Mouse (Mus musculus): ENCODE data around the gene Arhgap18.

Gene Arhgap18

GRCm38 (mm10) chr10:26780581-26780980 lies 27.4 kb downstream of the Arhgap18 start:
- DNase-seq, result no peak

- no peak for DNase-seq
Observed at GRCm38 (mm10) chr10:26789680-26790079, 36.5 kb downstream of the Arhgap18 start.

GRCm38 (mm10) chr10:26791810-26792209 lies 38.6 kb downstream of the Arhgap18 start:
- DNase-seq, result no peak

- no peak for DNase-seq
Observed at GRCm38 (mm10) chr10:26793013-26793412, 39.8 kb downstream of the Arhgap18 start.

- no peak for DNase-seq
Observed at GRCm38 (mm10) chr10:26796432-26797286, 43.4 kb downstream of the Arhgap18 start.

- DNase-seq, result no peak
Observed at GRCm38 (mm10) chr10:26797287-26797672, 44.1 kb downstream of the Arhgap18 start.

GRCm38 (mm10) chr10:26798752-26799411 lies 45.7 kb downstream of the Arhgap18 start:
- no peak for DNase-seq

- DNase-seq, result peak; percentile 34 to 46
Observed at GRCm38 (mm10) chr10:26799562-26800051, 46.4 kb downstream of the Arhgap18 start.

GRCm38 (mm10) chr10:26804351-26804983 lies 51.2 kb downstream of the Arhgap18 start:
- DNase-seq, result no peak

- no peak for DNase-seq
Observed at GRCm38 (mm10) chr10:26805007-26805406, 51.8 kb downstream of the Arhgap18 start.

GRCm38 (mm10) chr10:26806092-26806491 lies 52.9 kb downstream of the Arhgap18 start:
- no peak for DNase-seq

GRCm38 (mm10) chr10:26810059-26810458 lies 56.8 kb downstream of the Arhgap18 start:
- no peak for DNase-seq

- no peak for DNase-seq
Observed at GRCm38 (mm10) chr10:26810810-26811209, 57.6 kb downstream of the Arhgap18 start.

- no peak for DNase-seq
Observed at GRCm38 (mm10) chr10:26811342-26811741, 58.1 kb downstream of the Arhgap18 start.

GRCm38 (mm10) chr10:26815646-26816045 lies 62.4 kb downstream of the Arhgap18 start:
- no peak for DNase-seq

GRCm38 (mm10) chr10:26820326-26820725 lies 67.1 kb downstream of the Arhgap18 start:
- no peak for DNase-seq

- no peak for DNase-seq
Observed at GRCm38 (mm10) chr10:26820936-26821335, 67.7 kb downstream of the Arhgap18 start.

- no peak for DNase-seq
Observed at GRCm38 (mm10) chr10:26823997-26824396, 70.8 kb downstream of the Arhgap18 start.

- DNase-seq, result no peak
Observed at GRCm38 (mm10) chr10:26825246-26825889, 72.1 kb downstream of the Arhgap18 start.

GRCm38 (mm10) chr10:26827315-26827714 lies 74.1 kb downstream of the Arhgap18 start:
- DNase-seq, result no peak

GRCm38 (mm10) chr10:26828412-26829137 lies 75.4 kb downstream of the Arhgap18 start:
- DNase-seq, result no peak

- no peak for DNase-seq
Observed at GRCm38 (mm10) chr10:26832068-26832467, 78.8 kb downstream of the Arhgap18 start.

Measured in thymus, adult 18-20 months (tissue).